Mouse (Mus musculus) heart, postnatal 0 days (tissue): ENCODE measurements around the gene Brwd1.

ENCODE experiments used
- CTCF ChIP-seq: IDR thresholded peaks from 2 replicates; pipeline ENCODE4 v1.5.1; 2016; ENCODE audit warnings: antibody characterized with exemption, control low read depth, low read depth
- EP300 ChIP-seq: IDR thresholded peaks from 2 replicates; pipeline ENCODE4 v1.6.1; 2016; ENCODE audit warnings: antibody characterized with exemption, low read depth

DNA sequence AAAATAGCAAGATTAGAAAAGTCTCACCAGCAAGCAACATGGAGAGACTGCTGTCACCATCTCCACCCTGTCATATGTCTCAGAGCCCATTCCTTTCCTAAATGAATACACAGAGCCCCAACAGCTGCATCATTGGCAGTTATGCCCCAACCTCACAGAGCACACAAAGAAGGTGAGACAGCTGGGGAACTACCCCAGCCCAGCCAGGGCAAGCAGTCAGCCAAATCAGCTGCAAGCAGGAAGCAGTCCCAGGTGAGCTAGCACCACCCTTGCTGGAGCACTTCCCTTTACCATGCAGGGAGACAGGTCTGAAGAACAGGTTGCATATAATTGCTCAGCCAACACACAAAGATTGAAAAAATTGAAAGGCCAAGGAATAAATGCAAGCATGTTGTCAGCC is 3.3 kb upstream of the Brwd1 start:
- TF ChIP-seq CTCF: no peak
- no peak for TF ChIP-seq EP300
